Mouse (Mus musculus) urinary bladder, postnatal 36 days (tissue): ENCODE results near the gene Cphx1.
"Not testable (repeated sequence)": the region's sequence is repeated elsewhere in the genome, so short reads cannot be mapped to it uniquely, and the experiment has no call there.

ENCODE experiments used
- DNase-seq, 2 experiments: peaks; one replicate each; pipeline ENCODE4 v3.0.0; 2022; ENCODE audit warnings: low spot score in 2 of 2, mixed read lengths in 1 of 2

Cphx1 gene

GRCm38 (mm10) chr14:25938004-25938403, at the start of gene Cphx1:
TSS of gene Cphx1 (plus strand) at chr14:25938304.
- not testable (repeated sequence) for DNase-seq

GRCm38 (mm10) chr14:25894566-25894965, 43.5 kb upstream of the Cphx1 start:
- not testable (repeated sequence) for DNase-seq

DNA sequence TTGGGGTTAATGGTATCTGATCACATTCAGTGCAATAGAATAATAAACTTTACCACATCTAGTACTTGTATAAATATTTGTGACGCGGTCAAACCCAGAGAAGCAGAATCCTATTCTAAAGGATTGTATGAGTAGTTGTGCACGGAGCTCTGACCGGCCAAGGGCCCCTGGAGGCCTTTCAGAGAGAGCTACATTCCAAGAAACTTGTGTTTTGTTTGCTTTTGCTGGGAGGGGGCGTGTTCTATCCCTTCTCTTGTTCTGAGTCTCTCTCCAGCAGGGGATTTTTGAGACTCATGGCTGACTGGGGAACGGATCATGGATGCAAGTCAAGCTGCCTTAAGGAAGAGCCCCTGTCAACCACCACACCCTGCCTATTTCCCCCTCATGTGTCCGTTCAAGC, 42.4 kb upstream of the Cphx1 start:
- not testable (repeated sequence) for DNase-seq

- not testable (repeated sequence) for DNase-seq
Measured at GRCm38 (mm10) chr14:25903000-25903399, 35.1 kb upstream of the Cphx1 start, which contains the start of gene Plac9a. TSS of gene Plac9a (minus strand) at chr14:25903100.

DNA sequence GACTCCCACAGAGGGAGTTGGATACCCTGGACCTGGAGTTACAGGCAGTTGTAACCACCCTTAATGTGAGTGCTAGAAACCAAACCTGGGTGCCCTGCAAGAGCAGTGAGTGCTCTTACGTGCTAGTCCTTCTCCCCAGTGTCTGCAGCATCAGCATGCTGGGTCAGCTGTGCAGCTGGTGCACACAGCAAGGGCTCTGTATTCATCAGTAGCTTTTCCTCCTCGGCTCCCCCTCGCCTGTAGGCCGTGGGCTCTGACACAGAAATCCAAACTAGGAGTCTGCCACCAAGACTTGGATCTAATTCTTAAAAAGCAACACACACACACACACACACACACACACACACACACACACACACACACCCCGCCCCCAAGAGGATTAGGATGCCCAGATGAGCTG, 32.9 kb upstream of the Cphx1 start:
- not testable (repeated sequence) for DNase-seq

GRCm38 (mm10) chr14:25907272-25907671, 30.8 kb upstream of the Cphx1 start:
- not testable (repeated sequence) for DNase-seq

DNA sequence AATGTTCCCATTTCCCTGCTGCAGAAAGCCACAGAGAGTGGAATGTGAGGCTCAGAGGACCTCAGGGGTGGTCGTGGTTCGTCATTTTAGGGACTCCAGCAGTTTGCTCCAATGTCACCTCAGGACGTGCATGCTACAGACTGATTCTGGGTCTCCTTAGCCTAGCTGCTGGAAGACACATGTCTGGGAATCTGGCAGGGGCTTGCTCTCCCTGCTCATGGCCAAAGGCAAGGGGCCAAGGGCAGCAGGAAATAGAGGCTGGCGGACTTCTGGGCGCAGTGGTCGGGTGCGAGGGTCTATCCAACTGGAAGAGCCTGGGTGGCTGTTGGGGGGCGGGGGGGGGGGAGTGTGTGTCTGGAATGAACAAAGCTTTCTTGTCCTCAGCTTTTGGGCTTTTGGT, 29.1 kb upstream of the Cphx1 start:
- not testable (repeated sequence) for DNase-seq

DNA sequence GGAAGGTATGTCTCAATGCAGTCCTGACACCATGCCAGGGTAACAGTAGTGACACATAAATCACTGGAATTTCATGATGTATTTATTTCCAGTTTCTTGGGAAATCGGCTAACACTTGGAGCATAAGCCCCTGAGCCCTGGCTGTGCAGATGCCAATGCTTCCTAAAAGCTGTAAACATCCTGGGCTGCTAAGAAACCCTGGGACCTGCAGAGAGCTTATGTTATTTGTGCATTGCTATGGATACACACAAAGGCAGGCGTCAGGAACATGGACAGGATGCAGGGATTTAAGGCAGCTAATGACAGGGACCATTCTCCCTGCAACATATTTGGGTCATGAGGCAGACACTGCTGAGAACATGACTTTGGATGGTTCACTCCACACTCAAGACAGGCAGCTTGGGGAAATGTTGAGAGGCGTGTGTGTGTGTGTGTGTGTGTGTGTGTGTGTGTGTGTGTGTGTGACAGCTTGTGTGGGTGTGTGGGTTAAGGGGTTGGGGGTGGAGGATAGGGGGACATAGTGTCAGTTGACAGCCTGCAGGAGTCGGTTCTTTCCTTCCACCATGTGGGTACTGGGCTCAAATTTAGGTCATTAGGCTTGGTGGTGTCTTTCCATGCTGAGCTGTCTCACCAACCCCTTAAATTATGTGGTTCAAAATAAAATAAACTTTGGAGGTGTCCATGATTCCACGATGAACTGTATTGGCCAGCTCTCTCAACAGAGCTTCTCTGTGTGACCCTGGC, 19.5 kb upstream of the Cphx1 start:
- not testable (repeated sequence) for DNase-seq

- DNase-seq = not testable (repeated sequence)
Measured at GRCm38 (mm10) chr14:25926814-25927561, 11.1 kb upstream of the Cphx1 start.

- not testable (repeated sequence) for DNase-seq
Measured at GRCm38 (mm10) chr14:25927562-25927881, 10.6 kb upstream of the Cphx1 start, which contains the start of gene Tmem254a. TSS of gene Tmem254a (minus strand) at chr14:25927672.

DNA sequence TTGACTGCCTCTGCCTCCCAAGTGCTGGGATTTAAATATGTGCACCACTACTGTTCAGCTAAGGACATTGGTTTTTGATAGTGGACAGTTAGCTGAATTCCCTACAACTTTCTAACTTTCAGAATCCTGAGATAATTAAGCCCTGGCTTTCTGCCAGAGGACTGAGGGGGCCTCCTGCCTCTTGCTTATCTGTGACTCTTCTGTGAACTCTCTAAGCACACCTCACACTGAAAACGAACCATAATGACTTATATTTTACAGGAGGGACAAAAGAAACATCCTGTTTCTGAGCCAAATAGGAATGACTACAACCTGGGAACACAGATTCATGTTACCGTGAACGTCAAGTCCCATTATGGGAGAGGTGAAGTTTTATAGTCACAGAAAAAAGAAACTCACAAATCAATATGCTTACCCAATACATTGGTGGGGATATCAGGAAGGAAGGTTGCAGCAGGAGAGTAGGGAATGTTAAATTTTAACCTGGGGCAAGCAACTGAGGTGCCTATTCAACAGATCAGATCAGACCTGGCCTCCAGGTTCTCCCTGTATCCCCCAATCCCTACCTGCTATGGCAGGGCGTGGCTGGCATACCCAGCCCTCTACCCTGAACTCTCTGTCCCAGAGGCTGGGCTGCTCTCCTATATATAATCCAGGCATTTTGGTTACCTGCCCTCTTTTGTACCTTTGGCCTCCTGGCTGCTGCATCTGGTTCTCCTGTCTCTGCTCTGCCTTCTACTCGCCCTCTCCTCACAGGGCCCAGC, 1.1 kb upstream of the Cphx1 start:
- not testable (repeated sequence) for DNase-seq

DNA sequence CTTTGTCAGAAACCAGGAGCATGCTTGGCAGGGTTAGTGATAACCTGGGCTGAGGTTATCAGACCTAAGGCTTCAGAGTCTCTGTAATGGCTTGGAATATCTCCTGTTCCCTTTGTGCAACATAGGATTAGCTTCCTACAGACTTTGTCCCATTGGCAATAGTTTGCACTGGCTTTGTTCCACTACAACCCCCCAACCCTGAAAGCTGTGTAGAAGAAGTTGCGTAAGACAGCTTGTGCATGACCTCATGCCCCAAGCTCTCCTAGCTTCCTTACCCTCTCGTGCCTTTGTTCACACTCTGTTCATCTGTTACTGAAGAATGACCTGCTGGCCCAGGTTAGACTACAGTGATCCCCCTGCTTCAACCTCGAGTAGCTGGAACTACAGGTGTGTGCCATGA, 19.8 kb downstream of the Cphx1 start:
- DNase-seq = not testable (repeated sequence)

DNA sequence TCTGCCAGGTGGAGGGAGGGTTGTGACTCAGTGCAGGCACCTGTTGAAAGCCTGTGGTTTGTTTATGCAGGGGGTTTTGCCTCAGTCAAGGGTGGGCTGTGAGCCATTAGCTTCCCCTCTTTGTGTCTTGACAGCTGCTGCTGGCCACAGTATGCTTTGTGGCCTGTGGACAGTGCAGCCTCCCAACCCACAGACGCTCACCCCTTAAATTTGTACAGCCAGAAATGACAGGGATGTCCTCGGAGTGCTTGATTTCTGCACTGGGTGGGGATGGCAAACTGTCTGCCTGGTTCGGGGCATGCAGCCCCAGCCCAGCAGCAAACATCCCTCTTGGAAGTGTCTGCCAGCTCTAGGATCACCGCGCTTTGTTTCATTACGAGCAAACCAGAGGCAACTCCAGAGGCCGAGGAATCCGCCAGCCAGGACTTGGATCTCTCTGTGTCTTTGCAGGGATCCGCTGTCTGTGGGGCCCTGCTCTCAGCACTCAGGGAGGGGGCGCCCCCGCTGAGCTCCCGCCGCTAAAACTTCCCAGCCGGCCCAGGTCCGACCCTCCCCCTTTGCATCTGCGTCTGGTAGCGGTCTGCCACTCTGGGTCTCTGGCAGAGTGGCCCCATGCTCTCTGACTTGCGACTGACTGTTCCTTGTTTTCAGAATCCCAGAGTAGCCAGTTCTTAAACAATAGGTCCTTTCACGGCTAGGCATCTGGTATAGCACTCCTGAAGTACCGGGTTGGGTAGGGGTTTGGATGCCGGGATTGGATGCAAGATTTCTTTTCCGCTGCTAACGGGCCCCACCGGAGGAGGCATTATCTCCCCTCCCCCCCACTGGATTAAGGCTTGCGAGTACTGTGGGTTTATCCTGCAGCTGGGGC, 40.5 kb downstream of the Cphx1 start, which contains the start of gene Duxbl1:
TSS of gene Duxbl1 (plus strand) at position 207 of the 871 bp plus-strand sequence.
- not testable (repeated sequence) for DNase-seq

- DNase-seq = not testable (repeated sequence)
Measured at GRCm38 (mm10) chr14:25979242-25979941, 41.3 kb downstream of the Cphx1 start.

GRCm38 (mm10) chr14:25981880-25982279, 43.8 kb downstream of the Cphx1 start:
- DNase-seq = not testable (repeated sequence)
